Mouse (Mus musculus) cerebellum, adult 11-12 months (tissue): ENCODE measurements around the gene Gm13289.
"Not testable (repeated sequence)": the region's sequence is repeated elsewhere in the genome, so short reads cannot be mapped to it uniquely, and the experiment has no call there.

ENCODE experiments used
- DNase-seq: peaks from one replicate; pipeline ENCODE4 v3.0.0; 2022

Gm13289 gene

DNA sequence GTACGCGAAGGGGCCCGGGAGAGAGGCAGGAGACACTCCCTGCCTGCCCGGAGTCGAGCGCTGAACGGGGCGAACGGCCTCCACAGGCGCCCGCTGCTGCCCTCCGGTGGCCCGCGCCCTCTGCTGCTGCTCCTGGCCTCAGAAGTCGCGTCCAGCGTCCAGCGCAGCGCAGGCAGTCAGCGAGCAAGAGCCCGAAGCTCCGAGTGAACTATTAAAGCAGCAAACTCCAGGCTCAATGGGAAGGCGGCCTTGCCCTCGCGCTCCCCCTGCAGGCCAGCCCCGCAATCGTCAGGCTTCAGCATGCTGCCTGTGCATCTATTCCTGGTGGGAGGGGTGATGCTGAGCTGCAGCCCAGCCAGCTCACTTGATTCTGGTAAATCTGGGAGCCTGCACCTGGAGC, 8.7 kb downstream of the Gm13289 start, which contains the start of gene Gm13276:
Gm13276 (plus strand) TSS at position 301 of the 400 bp plus-strand sequence.
- DNase-seq = not testable (repeated sequence)

DNA sequence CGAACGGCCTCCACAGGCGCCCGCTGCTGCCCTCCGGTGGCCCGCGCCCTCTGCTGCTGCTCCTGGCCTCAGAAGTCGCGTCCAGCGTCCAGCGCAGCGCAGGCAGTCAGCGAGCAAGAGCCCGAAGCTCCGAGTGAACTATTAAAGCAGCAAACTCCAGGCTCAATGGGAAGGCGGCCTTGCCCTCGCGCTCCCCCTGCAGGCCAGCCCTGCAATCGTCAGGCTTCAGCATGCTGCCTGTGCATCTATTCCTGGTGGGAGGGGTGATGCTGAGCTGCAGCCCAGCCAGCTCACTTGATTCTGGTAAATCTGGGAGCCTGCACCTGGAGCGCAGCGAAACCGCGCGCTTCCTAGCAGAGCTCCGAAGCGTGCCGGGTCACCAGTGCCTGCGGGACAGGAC, 11.7 kb downstream of the Gm13289 start, which contains the start of gene Gm13277:
Gm13277 (plus strand) TSS at position 231 of the 400 bp plus-strand sequence.
- peak; percentile 74 for DNase-seq

DNA sequence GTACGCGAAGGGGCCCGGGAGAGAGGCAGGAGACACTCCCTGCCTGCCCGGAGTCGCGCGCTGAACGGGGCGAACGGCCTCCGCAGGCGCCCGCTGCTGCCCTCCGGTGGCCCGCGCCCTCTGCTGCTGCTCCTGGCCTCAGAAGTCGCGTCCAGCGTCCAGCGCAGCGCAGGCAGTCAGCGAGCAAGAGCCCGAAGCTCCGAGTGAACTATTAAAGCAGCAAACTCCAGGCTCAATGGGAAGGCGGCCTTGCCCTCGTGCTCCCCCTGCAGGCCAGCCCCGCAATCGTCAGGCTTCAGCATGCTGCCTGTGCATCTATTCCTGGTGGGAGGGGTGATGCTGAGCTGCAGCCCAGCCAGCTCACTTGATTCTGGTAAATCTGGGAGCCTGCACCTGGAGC, 14.5 kb downstream of the Gm13289 start, which contains the start of gene Gm13278:
Gm13278 (plus strand) TSS at position 301 of the 400 bp plus-strand sequence.
- DNase-seq = not testable (repeated sequence)

DNA sequence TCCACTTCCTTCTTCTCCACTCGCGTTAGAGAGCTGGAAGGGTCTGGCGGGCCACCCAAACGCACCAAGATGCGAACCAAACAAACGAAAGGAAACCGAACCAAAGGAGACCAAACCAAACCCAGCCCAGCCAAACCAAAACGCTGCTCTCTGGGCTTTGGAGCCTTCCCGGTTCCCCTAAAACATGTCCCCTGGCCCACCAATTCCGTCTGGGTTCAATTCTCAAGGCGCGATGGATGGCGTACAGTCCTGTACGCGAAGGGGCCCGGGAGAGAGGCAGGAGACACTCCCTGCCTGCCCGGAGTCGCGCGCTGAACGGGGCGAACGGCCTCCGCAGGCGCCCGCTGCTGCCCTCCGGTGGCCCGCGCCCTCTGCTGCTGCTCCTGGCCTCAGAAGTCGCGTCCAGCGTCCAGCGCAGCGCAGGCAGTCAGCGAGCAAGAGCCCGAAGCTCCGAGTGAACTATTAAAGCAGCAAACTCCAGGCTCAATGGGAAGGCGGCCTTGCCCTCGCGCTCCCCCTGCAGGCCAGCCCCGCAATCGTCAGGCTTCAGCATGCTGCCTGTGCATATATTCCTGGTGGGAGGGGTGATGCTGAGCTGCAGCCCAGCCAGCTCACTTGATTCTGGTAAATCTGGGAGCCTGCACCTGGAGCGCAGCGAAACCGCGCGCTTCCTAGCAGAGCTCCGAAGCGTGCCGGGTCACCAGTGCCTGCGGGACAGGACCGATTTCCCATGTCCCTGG, 17.4 kb downstream of the Gm13289 start, which contains the start of gene Gm13275:
Gm13275 (plus strand) TSS at position 552 of the 740 bp plus-strand sequence.
- DNase-seq = peak; percentile 76

DNA sequence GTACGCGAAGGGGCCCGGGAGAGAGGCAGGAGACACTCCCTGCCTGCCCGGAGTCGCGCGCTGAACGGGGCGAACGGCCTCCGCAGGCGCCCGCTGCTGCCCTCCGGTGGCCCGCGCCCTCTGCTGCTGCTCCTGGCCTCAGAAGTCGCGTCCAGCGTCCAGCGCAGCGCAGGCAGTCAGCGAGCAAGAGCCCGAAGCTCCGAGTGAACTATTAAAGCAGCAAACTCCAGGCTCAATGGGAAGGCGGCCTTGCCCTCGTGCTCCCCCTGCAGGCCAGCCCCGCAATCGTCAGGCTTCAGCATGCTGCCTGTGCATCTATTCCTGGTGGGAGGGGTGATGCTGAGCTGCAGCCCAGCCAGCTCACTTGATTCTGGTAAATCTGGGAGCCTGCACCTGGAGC, 20.4 kb downstream of the Gm13289 start, which contains the start of gene Gm13279:
Gm13279 (plus strand) TSS at position 301 of the 400 bp plus-strand sequence.
- not testable (repeated sequence) for DNase-seq

DNA sequence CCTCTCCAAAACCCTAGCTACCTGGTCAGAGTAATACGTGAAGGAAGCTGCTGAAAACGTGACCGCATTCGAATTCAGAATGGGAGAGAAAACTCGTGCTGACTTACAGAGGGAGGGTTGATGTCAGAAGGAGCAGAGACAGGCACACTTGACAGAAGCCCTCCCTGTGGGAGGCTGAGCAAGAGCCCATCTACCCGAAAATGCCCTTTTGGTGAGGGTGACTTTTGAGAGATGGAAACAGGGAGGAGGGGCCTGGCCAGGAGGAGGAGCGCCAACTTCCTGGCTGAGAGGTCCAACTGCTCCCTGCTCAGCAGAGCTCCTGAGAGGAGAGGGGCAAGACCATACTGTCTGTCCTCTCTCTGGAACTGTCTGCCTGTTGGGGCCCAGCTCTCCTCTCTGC, 22.6 kb downstream of the Gm13289 start, which contains the start of gene Gm13285:
Gm13285 (plus strand) TSS at position 301 of the 400 bp plus-strand sequence.
- not testable (repeated sequence) for DNase-seq

DNA sequence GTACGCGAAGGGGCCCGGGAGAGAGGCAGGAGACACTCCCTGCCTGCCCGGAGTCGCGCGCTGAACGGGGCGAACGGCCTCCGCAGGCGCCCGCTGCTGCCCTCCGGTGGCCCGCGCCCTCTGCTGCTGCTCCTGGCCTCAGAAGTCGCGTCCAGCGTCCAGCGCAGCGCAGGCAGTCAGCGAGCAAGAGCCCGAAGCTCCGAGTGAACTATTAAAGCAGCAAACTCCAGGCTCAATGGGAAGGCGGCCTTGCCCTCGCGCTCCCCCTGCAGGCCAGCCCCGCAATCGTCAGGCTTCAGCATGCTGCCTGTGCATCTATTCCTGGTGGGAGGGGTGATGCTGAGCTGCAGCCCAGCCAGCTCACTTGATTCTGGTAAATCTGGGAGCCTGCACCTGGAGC, 26.2 kb downstream of the Gm13289 start, which contains the start of gene Gm13287:
Gm13287 (plus strand) TSS at position 301 of the 400 bp plus-strand sequence.
- DNase-seq = not testable (repeated sequence)

DNA sequence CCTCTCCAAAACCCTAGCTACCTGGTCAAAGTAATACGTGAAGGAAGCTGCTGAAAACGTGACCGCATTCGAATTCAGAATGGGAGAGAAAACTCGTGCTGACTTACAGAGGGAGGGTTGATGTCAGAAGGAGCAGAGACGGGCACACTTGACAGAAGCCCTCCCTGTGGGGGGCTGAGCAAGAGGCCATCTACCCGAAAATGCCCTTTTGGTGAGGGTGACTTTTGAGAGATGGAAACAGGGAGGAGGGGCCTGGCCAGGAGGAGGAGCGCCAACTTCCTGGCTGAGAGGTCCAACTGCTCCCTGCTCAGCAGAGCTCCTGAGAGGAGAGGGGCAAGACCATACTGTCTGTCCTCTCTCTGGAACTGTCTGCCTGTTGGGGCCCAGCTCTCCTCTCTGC, 28.5 kb downstream of the Gm13289 start, which contains the start of gene Gm13288:
Gm13288 (plus strand) TSS at position 301 of the 400 bp plus-strand sequence.
- DNase-seq = not testable (repeated sequence)

DNA sequence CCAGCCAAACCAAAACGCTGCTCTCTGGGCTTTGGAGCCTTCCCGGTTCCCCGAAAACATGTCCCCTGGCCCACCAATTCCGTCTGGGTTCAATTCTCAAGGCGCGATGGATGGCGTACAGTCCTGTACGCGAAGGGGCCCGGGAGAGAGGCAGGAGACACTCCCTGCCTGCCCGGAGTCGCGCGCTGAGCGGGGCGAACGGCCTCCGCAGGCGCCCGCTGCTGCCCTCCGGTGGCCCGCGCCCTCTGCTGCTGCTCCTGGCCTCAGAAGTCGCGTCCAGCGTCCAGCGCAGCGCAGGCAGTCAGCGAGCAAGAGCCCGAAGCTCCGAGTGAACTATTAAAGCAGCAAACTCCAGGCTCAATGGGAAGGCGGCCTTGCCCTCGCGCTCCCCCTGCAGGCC, 29.0 kb downstream of the Gm13289 start:
- DNase-seq = peak; percentile 39

DNA sequence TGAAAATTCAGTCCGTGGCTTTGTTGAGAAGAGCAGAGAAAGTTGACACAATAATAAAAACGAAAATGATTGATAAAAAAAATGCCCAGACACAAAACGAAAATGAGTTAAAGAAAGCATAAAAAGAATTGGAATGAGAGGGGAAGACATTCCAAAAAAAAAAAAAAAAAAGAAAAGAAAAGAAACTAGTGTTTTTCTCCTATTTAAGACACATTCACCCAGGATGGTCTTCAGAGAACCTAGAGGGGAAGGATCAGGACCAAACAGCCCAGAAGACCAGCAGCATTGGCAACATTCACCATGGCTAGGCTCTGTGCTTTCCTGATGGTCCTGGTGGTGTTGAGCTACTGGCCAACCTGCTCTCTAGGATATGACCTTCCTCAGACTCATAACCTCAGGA, 39.2 kb downstream of the Gm13289 start, which contains the start of gene Ifna7:
Ifna7 (plus strand) TSS at position 301 of the 400 bp plus-strand sequence.
- no peak for DNase-seq

DNA sequence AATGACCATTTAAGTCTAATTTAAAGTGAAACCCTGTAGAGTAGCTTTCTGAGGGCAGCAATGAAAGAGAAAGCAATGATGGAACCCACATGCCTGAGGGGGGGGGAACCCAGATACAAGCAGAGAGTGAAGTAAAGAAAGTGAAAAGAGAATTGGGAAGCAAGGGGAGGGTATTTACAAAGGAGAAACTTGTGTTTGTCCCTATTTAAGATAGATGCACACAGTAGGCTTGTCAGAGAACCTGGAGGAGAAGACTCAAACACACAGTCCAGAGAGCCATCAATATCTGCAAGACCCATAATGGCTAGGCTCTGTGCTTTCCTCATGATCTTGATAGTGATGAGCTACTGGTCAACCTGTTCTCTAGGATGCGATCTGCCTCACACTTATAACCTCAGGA, 42.9 kb downstream of the Gm13289 start, which contains the start of gene Ifna11:
Ifna11 (plus strand) TSS at position 301 of the 400 bp plus-strand sequence.
- no peak for DNase-seq

DNA sequence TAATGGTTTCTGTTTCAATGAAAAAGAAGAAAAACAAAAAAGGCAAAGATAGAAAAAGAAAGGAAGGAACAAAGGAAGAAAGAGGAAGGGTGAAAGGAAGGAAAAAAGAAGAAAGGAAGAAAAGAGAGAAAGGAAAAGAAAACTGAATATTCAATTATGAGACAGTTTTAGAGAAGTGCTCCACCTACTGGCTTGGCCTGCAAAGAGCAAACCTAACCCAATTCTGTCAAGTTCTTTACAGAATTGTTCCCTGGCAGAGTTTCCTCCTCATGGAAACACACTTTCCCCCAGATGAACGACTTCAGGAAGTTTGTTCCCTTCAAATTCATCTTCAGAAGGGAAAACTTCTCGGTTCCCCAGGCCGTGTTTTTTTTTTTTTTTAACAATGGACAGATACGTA, 46.3 kb downstream of the Gm13289 start:
- no peak for DNase-seq
